Mouse (Mus musculus) thymus, postnatal 14 days (tissue): Measurements from ENCODE around the gene Unc119b.
"Not testable (repeated sequence)": the region's sequence is repeated elsewhere in the genome, so short reads cannot be mapped to it uniquely, and the experiment has no call there.

Source experiments
- DNase-seq: peaks from one replicate; pipeline ENCODE4 v3.0.0; 2021

The Unc119b gene

GRCm38 (mm10) chr5:115134234-115135165 lies at the start of gene Unc119b:
TSS of gene Unc119b (minus strand) at chr5:115134975.
- DNase-seq, result peak; percentile 94

GRCm38 (mm10) chr5:115183482-115183881 lies 48.7 kb upstream of the Unc119b start:
- DNase-seq, result no peak

GRCm38 (mm10) chr5:115182925-115183324 lies 48.1 kb upstream of the Unc119b start:
- DNase-seq, result no peak

- peak; percentile 72 for DNase-seq
Observed at GRCm38 (mm10) chr5:115181248-115181940, 46.6 kb upstream of the Unc119b start.

- no peak for DNase-seq
Observed at GRCm38 (mm10) chr5:115179596-115179995, 44.8 kb upstream of the Unc119b start.

- no peak for DNase-seq
Observed at GRCm38 (mm10) chr5:115177866-115178265, 43.1 kb upstream of the Unc119b start.

- no peak for DNase-seq
Observed at GRCm38 (mm10) chr5:115174554-115174953, 39.8 kb upstream of the Unc119b start.

GRCm38 (mm10) chr5:115170150-115170549 lies 35.4 kb upstream of the Unc119b start:
- DNase-seq, result no peak

- peak; percentile 61 for DNase-seq
Observed at GRCm38 (mm10) chr5:115168641-115169415, 34.1 kb upstream of the Unc119b start.

- peak; percentile 86 for DNase-seq
Observed at GRCm38 (mm10) chr5:115167396-115167795, 32.6 kb upstream of the Unc119b start.

GRCm38 (mm10) chr5:115166815-115167194 lies 32.0 kb upstream of the Unc119b start:
- DNase-seq, result no peak

GRCm38 (mm10) chr5:115165895-115166814 lies 31.4 kb upstream of the Unc119b start:
- DNase-seq, result peak; percentile 32

- DNase-seq, result peak; percentile 39
Observed at GRCm38 (mm10) chr5:115165351-115165750, 30.6 kb upstream of the Unc119b start.

- DNase-seq, result not testable (repeated sequence)
Observed at GRCm38 (mm10) chr5:115164446-115164845, 29.7 kb upstream of the Unc119b start.

GRCm38 (mm10) chr5:115163563-115163962 lies 28.8 kb upstream of the Unc119b start:
- peak; percentile 80 for DNase-seq

GRCm38 (mm10) chr5:115161940-115162279 lies 27.1 kb upstream of the Unc119b start:
- not testable (repeated sequence) for DNase-seq

GRCm38 (mm10) chr5:115161064-115161939 lies 26.5 kb upstream of the Unc119b start:
- DNase-seq, result peak; percentile 44

- no peak for DNase-seq
Observed at GRCm38 (mm10) chr5:115160655-115161054, 25.9 kb upstream of the Unc119b start.

- DNase-seq, result no peak
Observed at GRCm38 (mm10) chr5:115159165-115159564, 24.4 kb upstream of the Unc119b start.

GRCm38 (mm10) chr5:115158040-115158983 lies 23.5 kb upstream of the Unc119b start, which contains the start of gene Mlec:
TSS of gene Mlec (minus strand) at chr5:115158179.
- peak; percentile 99 for DNase-seq
